8 mouse cellular contexts compared by ENCODE assay signal in genomic region chr4:102486134-102486920, GRCm38 (mm10).
A peak's percentile ranks its signal among the peaks of the same experiment; 100 is the strongest.
DNase-seq lines count a peak whose midpoint lies in the region; ATAC-seq and TF ChIP-seq lines count a peak whose summit lies in the region.

No protein-coding gene starts in this region.

- ATAC-seq in kidney, embryonic 15.5 days (replicated peaks; ENCODE audit: low FRiP score): no peak
- peak; percentile 80 for ATAC-seq in forebrain, embryonic 16.5 days
- ATAC-seq in midbrain, embryonic 16.5 days: peak; percentile 58; the same call in 1 of the 2 replicates
- no peak for ATAC-seq in intestine, embryonic 16.5 days

- no peak for DNase-seq in kidney, adult 2 months
- peak; percentile 60 for DNase-seq in NIH3T3 (ENCODE audit: low read depth)
- no peak for DNase-seq in Muller cell, postnatal 12 days (ENCODE audit: inconsistent ontology term)
- no peak for DNase-seq in yolk sac, embryonic 10.5 days (ENCODE audit: low spot score)

- no peak for TF ChIP-seq POLR2A in kidney, adult 2 months (IDR thresholded peaks at IDR 0.05; ENCODE audit: low read depth, low read length)

- no peaks in the 10 kb centered on the region for H3K27me3 ChIP-seq in kidney, adult 2 months (replicated peaks; ENCODE audit: control insufficient read depth, insufficient read depth, low read length)
- H3K27me3 ChIP-seq in kidney, embryonic 15.5 days: no peaks in the 10 kb centered on the region
- H3K27me3 ChIP-seq in forebrain, embryonic 16.5 days (replicated peaks; ENCODE audit: control insufficient read depth, insufficient read depth, low read length): no peaks in the 10 kb centered on the region
- no peaks in the 10 kb centered on the region for H3K27me3 ChIP-seq in midbrain, embryonic 16.5 days (ENCODE audit: control insufficient read depth, insufficient read depth, low read depth, low read length)
- H3K27me3 ChIP-seq in intestine, embryonic 16.5 days (replicated peaks; ENCODE audit: control insufficient read depth, insufficient read depth, low read length): no peaks in the 10 kb centered on the region

- TF ChIP-seq CTCF in kidney, adult 2 months (conservative IDR thresholded peaks at IDR 0.05; ENCODE audit: insufficient read depth, insufficient read length, low read depth, low read length): peak; percentile 30

- no peak overlapping the region for H3K27ac ChIP-seq in kidney, adult 2 months (ENCODE audit: insufficient read depth, low read depth, low read length)
- H3K27ac ChIP-seq in kidney, embryonic 15.5 days: no peak overlapping the region
- H3K27ac ChIP-seq in forebrain, embryonic 16.5 days (ENCODE audit: low read length): peak overlapping the region; percentile 50
- H3K27ac ChIP-seq in midbrain, embryonic 16.5 days (ENCODE audit: low read length): 0 out of 2 replicates have a peak overlapping the region, but pooled peaks have one; percentile 37
- H3K27ac ChIP-seq in intestine, embryonic 16.5 days (ENCODE audit: low read length): no peak overlapping the region

- 51% methylated on average over 4 of the region's 4 CpGs for WGBS in kidney, adult 2 months
- 61% methylated on average over 4 of the region's 4 CpGs for WGBS in kidney, embryonic 15.5 days
- 12% methylated on average over 4 of the region's 4 CpGs for WGBS in forebrain, embryonic 16.5 days
- 34% methylated on average over 4 of the region's 4 CpGs for WGBS in midbrain, embryonic 16.5 days
- 58% methylated on average over 4 of the region's 4 CpGs for WGBS in intestine, embryonic 16.5 days

- peaks cover 4% of the 10 kb centered on the region; the same call in 1 of the 2 replicates for H3K4me1 ChIP-seq in kidney, adult 2 months (ENCODE audit: control insufficient read depth, insufficient read depth, low read length)
- no peaks in the 10 kb centered on the region for H3K4me1 ChIP-seq in kidney, embryonic 15.5 days
- peaks cover 20% of the 10 kb centered on the region for H3K4me1 ChIP-seq in forebrain, embryonic 16.5 days (replicated peaks; ENCODE audit: control insufficient read depth, insufficient read depth, low read length)
- peaks cover 9% of the 10 kb centered on the region for H3K4me1 ChIP-seq in midbrain, embryonic 16.5 days (ENCODE audit: control insufficient read depth, insufficient read depth, low read length)
- H3K4me1 ChIP-seq in intestine, embryonic 16.5 days (ENCODE audit: control insufficient read depth, insufficient read depth, low read length): peaks cover 4% of the 10 kb centered on the region; the same call in 1 of the 2 replicates

- no peaks in the 10 kb centered on the region for H3K36me3 ChIP-seq in kidney, adult 2 months (ENCODE audit: control insufficient read depth, insufficient read depth, low read length)
- H3K36me3 ChIP-seq in kidney, embryonic 15.5 days: no peaks in the 10 kb centered on the region
- H3K36me3 ChIP-seq in forebrain, embryonic 16.5 days (ENCODE audit: control insufficient read depth, insufficient read depth): no peaks in the 10 kb centered on the region
- H3K36me3 ChIP-seq in midbrain, embryonic 16.5 days (ENCODE audit: control insufficient read depth, insufficient read depth, low read length): no peaks in the 10 kb centered on the region
- no peaks in the 10 kb centered on the region for H3K36me3 ChIP-seq in intestine, embryonic 16.5 days (ENCODE audit: control insufficient read depth, insufficient read depth, low read length)

- H3K4me2 ChIP-seq in kidney, embryonic 15.5 days: no peak overlapping the region
- H3K4me2 ChIP-seq in forebrain, embryonic 16.5 days (ENCODE audit: low read length): no peak overlapping the region
- no peak overlapping the region for H3K4me2 ChIP-seq in midbrain, embryonic 16.5 days (ENCODE audit: low read length)
- H3K4me2 ChIP-seq in intestine, embryonic 16.5 days (ENCODE audit: low read depth, low read length): no peak overlapping the region

- no peak overlapping the region for H3K9ac ChIP-seq in kidney, embryonic 15.5 days
- no peak overlapping the region for H3K9ac ChIP-seq in forebrain, embryonic 16.5 days (replicated peaks; ENCODE audit: low read depth, low read length)
- no peak overlapping the region for H3K9ac ChIP-seq in midbrain, embryonic 16.5 days (ENCODE audit: low read depth, low read length)
- no peak overlapping the region for H3K9ac ChIP-seq in intestine, embryonic 16.5 days (ENCODE audit: low read depth, low read length)

- H3K9me3 ChIP-seq in kidney, embryonic 15.5 days (replicated peaks): no peaks in the 10 kb centered on the region
- H3K9me3 ChIP-seq in forebrain, embryonic 16.5 days (ENCODE audit: control insufficient read depth, low read length): no peaks in the 10 kb centered on the region
- H3K9me3 ChIP-seq in midbrain, embryonic 16.5 days (replicated peaks; ENCODE audit: control insufficient read depth, low read length, poor library complexity, severe bottlenecking): no peaks in the 10 kb centered on the region
- no peaks in the 10 kb centered on the region for H3K9me3 ChIP-seq in intestine, embryonic 16.5 days (ENCODE audit: control insufficient read depth, low read length)

- H3K4me3 ChIP-seq in kidney, adult 2 months (ENCODE audit: insufficient read depth, low read depth, low read length): no peak overlapping the region
- no peak overlapping the region for H3K4me3 ChIP-seq in kidney, embryonic 15.5 days (replicated peaks)
- H3K4me3 ChIP-seq in forebrain, embryonic 16.5 days (replicated peaks; ENCODE audit: low read length): no peak overlapping the region
- no peak overlapping the region for H3K4me3 ChIP-seq in midbrain, embryonic 16.5 days (ENCODE audit: low read depth, low read length)
- H3K4me3 ChIP-seq in intestine, embryonic 16.5 days (ENCODE audit: low read length): no peak overlapping the region

Comparison
In these comparisons a context has a peak if more than half of its experiments do, and no peak if none do; other contexts are left out.
1. H3K27ac ChIP-seq: peak in forebrain, embryonic 16.5 days (single experiment) and midbrain, embryonic 16.5 days (single experiment); none in kidney, adult 2 months (single experiment), kidney, embryonic 15.5 days (single experiment) and intestine, embryonic 16.5 days (single experiment).
2. ATAC-seq: peak in forebrain, embryonic 16.5 days (single experiment) and midbrain, embryonic 16.5 days (single experiment); none in kidney, embryonic 15.5 days (single experiment) and intestine, embryonic 16.5 days (single experiment).